Mouse (Mus musculus): Measurements from ENCODE around the gene Rgl2.

DNA sequence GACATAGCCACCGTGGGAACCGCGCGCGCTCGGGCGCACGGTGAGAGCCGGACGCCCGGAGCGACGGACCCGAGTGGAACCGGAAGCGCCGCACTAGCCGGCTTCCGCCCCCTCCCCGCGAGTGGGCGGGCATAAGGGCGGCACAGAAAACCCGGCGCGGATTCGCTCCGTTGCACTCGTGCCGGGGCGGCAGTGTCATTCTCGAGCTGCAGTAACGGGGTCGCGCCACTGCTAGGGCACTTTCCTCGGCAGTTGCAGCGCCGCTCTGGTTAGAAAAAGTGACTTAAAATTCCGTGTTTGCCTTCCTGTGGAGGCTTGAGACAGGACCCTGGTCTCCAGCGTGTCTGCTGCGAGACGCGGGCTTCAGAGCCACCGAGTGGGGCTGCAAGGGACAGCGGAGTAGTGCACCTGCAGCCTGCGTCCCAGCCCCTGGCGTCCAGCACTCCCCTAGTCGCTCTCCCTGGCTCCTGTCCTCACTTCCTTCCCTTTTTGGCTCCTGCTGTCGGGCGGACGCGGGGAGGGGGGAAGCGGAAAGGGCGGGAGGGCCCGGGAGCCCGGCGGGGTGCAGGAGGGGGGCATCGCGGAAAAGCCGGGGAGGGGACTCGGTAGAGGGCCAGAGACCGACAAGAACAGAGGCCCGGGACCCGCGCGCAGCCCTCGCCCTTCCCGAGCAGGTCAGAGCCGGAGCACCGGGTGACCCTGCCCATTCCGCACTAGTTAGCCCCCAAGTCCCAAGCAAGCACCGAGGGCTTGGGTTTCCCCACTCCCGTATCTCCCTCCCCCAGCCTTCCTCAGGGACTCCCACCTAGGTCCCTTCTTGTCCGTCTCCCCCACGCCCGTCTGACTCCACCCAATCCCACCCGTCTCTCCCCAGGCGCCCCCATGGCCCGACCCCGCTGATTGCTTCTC, at the start of gene Rgl2:
- no peak for TF ChIP-seq TAL1 (conservative IDR thresholded peaks at IDR 0.05; ENCODE audit: low read depth, low read length)
- TF ChIP-seq CTCF (IDR thresholded peaks at IDR 0.05; ENCODE audit: low read depth, low read length): no peak
- no peak for TF ChIP-seq GATA1 (IDR thresholded peaks at IDR 0.05; ENCODE audit: borderline replicate concordance, low read length)

All from G1E (cell line).